Mouse (Mus musculus): ENCODE measurements around the gene Mars. TPM values are rescaled to one million over a fixed set of nuclear protein-coding genes. Genes with fewer than 3 reads are reported as not detected.
A peak's percentile ranks its signal among the peaks of the same experiment; 100 is the strongest.

The Mars gene
- polyA plus RNA-seq, 1 experiment = 51.3 TPM

- Histone ChIP-seq H3K4me3 (ENCODE audit: insufficient read depth, low read depth, low read length) (no peak overlapping the region), H3K27ac (replicated peaks; ENCODE audit: low read depth, low read length) (no peak overlapping the region), H3K4me1 (ENCODE audit: control insufficient read depth, insufficient read depth, insufficient read length, low read length) (no peaks in the 10 kb centered on the region)
Observed at GRCm38 (mm10) chr10:127303136-127303535, 8.4 kb downstream of the Mars start.

- Histone ChIP-seq H3K4me1 (ENCODE audit: control insufficient read depth, insufficient read depth, insufficient read length, low read length) (no peaks in the 10 kb centered on the region), H3K4me3 (ENCODE audit: insufficient read depth, low read depth, low read length) (no peak overlapping the region), H3K27ac (replicated peaks; ENCODE audit: low read depth, low read length) (no peak overlapping the region)
Observed at GRCm38 (mm10) chr10:127300361-127300760, 11.2 kb downstream of the Mars start.

GRCm38 (mm10) chr10:127297015-127297871, 14.3 kb downstream of the Mars start:
- no peak overlapping the region for H3K4me3 ChIP-seq (ENCODE audit: insufficient read depth, low read depth, low read length)
- H3K27ac ChIP-seq (replicated peaks; ENCODE audit: low read depth, low read length) = no peak overlapping the region
- no peaks in the 10 kb centered on the region; the same call in 1 of the 2 replicates for H3K4me1 ChIP-seq (ENCODE audit: control insufficient read depth, insufficient read depth, insufficient read length, low read length)

- Histone ChIP-seq H3K27ac (replicated peaks; ENCODE audit: low read depth, low read length) (no peak overlapping the region), H3K4me3 (ENCODE audit: insufficient read depth, low read depth, low read length) (no peak overlapping the region)
Observed at GRCm38 (mm10) chr10:127295986-127296794, 15.4 kb downstream of the Mars start.

GRCm38 (mm10) chr10:127294895-127295510, 16.6 kb downstream of the Mars start:
- no peaks in the 10 kb centered on the region; the same call in 1 of the 2 replicates for H3K4me1 ChIP-seq (ENCODE audit: control insufficient read depth, insufficient read depth, insufficient read length, low read length)
- no peak overlapping the region for H3K4me3 ChIP-seq (ENCODE audit: insufficient read depth, low read depth, low read length)
- H3K27ac ChIP-seq (replicated peaks; ENCODE audit: low read depth, low read length) = no peak overlapping the region

More at GRCm38 (mm10) chr10:127295986-127296794, 15.4 kb downstream of the Mars start:
- H3K4me1 ChIP-seq (ENCODE audit: control insufficient read depth, insufficient read depth, insufficient read length, low read length) = no peaks in the 10 kb centered on the region; the same call in 1 of the 2 replicates

- Histone ChIP-seq H3K4me3 (ENCODE audit: insufficient read depth, low read depth, low read length) (peak overlapping the region; percentile 25), H3K4me1 (ENCODE audit: control insufficient read depth, insufficient read depth, insufficient read length, low read length) (no peaks in the 10 kb centered on the region; the same call in 1 of the 2 replicates), H3K27ac (replicated peaks; ENCODE audit: low read depth, low read length) (peak overlapping the region; percentile 63)
Observed at GRCm38 (mm10) chr10:127293590-127294113, 17.9 kb downstream of the Mars start.

GRCm38 (mm10) chr10:127292987-127293538, 18.5 kb downstream of the Mars start:
- no peaks in the 10 kb centered on the region; the same call in 1 of the 2 replicates for H3K4me1 ChIP-seq (ENCODE audit: control insufficient read depth, insufficient read depth, insufficient read length, low read length)
- H3K27ac ChIP-seq (replicated peaks; ENCODE audit: low read depth, low read length) = peak overlapping the region; percentile 63; the same call in 1 of the 2 replicates
- H3K4me3 ChIP-seq (ENCODE audit: insufficient read depth, low read depth, low read length) = peak overlapping the region; percentile 25; the same call in 1 of the 2 replicates

- Histone ChIP-seq H3K4me1 (ENCODE audit: control insufficient read depth, insufficient read depth, insufficient read length, low read length) (peaks cover 7% of the 10 kb centered on the region), H3K4me3 (ENCODE audit: insufficient read depth, low read depth, low read length) (peak overlapping the region; percentile 84), H3K27ac (replicated peaks; ENCODE audit: low read depth, low read length) (peak overlapping the region; percentile 74)
Observed at GRCm38 (mm10) chr10:127291881-127292638, 19.5 kb downstream of the Mars start.

GRCm38 (mm10) chr10:127290930-127291880, 20.4 kb downstream of the Mars start:
- Histone ChIP-seq H3K27ac (replicated peaks; ENCODE audit: low read depth, low read length) (peak overlapping the region; percentile 74), H3K4me3 (ENCODE audit: insufficient read depth, low read depth, low read length) (peak overlapping the region; percentile 84), H3K4me1 (ENCODE audit: control insufficient read depth, insufficient read depth, insufficient read length, low read length) (peaks cover 10% of the 10 kb centered on the region)

- Histone ChIP-seq H3K27ac (replicated peaks; ENCODE audit: low read depth, low read length) (peak overlapping the region; percentile 99), H3K4me1 (ENCODE audit: control insufficient read depth, insufficient read depth, insufficient read length, low read length) (peaks cover 10% of the 10 kb centered on the region), H3K4me3 (ENCODE audit: insufficient read depth, low read depth, low read length) (peak overlapping the region; percentile 87)
Observed at GRCm38 (mm10) chr10:127290307-127290929, 21.2 kb downstream of the Mars start.

- peaks cover 10% of the 10 kb centered on the region for H3K4me1 ChIP-seq (ENCODE audit: control insufficient read depth, insufficient read depth, insufficient read length, low read length)
- H3K4me3 ChIP-seq (ENCODE audit: insufficient read depth, low read depth, low read length) = peak overlapping the region; percentile 87
- peak overlapping the region; percentile 99 for H3K27ac ChIP-seq (replicated peaks; ENCODE audit: low read depth, low read length)
Observed at GRCm38 (mm10) chr10:127289573-127290191, 21.9 kb downstream of the Mars start.

GRCm38 (mm10) chr10:127288800-127289572, 22.6 kb downstream of the Mars start, which contains the start of gene Mbd6:
Mbd6 (minus strand) TSS chr10:127289018.
- H3K4me1 ChIP-seq (ENCODE audit: control insufficient read depth, insufficient read depth, insufficient read length, low read length) = peaks cover 10% of the 10 kb centered on the region
- peak within 1 kb of the TSS; percentile 99 for H3K27ac ChIP-seq (replicated peaks; ENCODE audit: low read depth, low read length)
- H3K4me3 ChIP-seq (ENCODE audit: insufficient read depth, low read depth, low read length) = peak within 1 kb of the TSS; percentile 87

Data from brown adipose tissue, adult 24 weeks (tissue).